Mouse (Mus musculus): ENCODE measurements around the gene Map3k12. TPM values are rescaled to one million over a fixed set of nuclear protein-coding genes. Genes with fewer than 3 reads are reported as not detected.

Gene Map3k12
- 1 to 10 TPM; 5.1 to 5.2 TPM for total RNA-seq (2021)

DNA sequence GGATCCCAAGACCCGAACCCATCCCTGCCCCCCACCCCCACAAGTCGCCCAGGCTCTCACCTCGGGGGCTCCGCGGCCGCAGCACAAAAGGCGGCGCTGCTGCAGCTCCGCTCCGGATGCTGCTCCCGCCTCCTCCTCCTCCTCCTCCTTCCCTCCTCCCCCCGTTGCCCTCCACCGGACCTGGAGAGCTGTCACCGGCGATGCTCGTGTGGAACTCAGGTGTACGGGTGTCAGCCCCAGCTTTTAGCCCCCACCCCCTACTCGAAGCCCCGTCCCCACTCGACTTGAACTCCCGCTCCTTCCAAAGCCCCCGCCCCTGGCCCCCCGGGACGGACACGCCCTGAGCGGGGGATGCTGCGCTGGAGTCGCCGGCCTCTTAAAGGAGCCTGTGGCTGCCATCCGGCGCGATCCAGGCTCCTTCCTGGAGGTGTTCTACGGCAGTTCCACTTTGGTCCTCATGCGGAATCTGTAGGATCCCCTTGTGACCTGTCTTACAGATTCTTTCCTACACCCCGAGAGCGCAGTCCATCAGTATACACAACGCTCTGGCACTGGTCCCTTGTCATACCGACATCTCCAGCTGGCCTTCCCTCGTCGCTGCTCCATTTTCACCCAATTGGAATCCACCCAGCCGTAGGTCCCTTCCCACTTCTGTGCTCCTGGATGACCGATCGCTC, at the start of gene Map3k12:
Gene Map3k12, minus strand, starts transcription at position 337 of the 677 bp plus-strand sequence.
- DNase-seq: peak; percentile 81 to 82
- intact Hi-C loops (cut with DNase I): no loop called here

DNA sequence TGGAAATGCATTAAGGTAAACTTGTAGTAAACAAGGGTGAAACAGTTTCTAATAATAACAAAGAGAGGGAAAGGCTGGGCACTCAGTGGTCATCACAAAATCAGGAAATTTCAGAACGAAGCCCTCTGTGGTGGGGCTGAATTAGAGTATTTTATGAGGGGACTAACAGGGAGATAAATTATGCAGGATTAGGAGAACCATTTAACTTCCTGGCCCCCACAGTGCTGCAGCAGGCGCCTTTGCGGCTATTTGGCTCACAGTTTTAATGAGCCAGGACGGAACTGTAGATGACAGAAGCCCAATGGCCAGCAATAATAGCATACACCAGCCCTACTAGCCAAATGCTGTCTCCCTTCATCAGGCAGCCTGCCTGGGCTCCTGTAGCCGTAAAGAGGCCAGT, 46.8 kb upstream of the Map3k12 start:
- intact Hi-C loops (cut with DNase I): no loop called here
- DNase-seq: no peak

DNA sequence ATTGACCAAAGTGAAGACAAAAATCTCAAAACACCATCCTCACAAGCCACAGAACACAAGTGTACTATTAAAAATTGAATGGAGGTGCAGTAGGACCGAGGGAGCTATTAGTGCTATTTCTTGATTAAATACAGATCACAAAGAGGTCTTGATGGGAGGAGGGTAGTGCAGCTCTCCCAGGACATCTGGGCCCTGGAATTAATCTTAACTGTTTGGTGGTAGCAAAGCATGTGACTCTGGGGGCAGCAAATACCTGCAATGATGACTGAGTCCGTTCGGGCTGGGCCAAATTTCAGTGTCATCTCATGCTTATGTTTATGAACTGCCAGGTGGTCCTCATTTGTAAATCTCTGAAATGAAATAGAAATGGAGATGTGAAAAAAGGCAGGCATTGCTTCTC, 46.2 kb upstream of the Map3k12 start:
- intact Hi-C loops (cut with DNase I): no loop called here

DNA sequence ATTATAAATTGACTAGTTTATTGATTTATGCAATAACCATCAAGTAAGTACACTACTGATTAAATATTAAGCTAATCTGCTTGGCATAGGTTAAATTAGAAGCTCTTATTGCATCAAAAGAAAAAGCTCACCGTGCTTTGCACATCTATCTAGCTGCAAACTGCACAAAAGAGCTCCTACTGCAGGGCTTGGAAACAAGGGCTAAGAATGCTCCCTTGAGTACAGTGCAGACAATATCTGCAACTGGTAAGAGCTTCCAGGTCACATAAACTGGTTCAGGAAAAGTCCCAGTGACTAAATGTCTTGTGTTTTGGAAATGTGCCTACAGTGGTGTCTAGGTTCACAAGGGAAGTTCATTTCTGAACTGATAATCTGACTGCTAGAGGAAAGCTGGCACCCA, 45.6 kb upstream of the Map3k12 start:
- intact Hi-C loops (cut with DNase I): no loop called here
- DNase-seq: no peak

More for the DNA sequence above, 46.2 kb upstream of the Map3k12 start:
- no peak for DNase-seq

DNA sequence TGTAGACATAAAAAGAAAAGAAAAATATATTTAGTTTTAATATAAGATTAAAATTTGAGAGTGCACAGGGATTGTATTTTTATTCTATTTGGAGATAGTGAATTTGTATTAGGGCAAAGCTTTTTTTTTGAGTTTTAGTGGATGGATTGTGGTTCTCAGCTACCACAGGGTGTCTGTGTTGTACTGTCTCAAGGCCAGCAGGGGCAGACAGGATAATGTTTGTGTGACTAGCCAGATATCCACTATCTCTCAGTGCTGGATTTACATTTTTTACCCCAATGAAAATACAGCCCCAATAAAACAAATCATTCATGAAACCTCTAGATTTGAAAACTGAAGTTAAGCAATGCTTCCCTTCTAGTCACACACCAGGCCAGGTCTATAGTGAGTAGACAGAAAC, 40.7 kb upstream of the Map3k12 start:
- no peak for DNase-seq
- intact Hi-C loops (cut with DNase I): loop anchor here (5.0 kb wide), 1 partner anchor 110 kb away; no protein-coding TSS in a partner anchor

DNA sequence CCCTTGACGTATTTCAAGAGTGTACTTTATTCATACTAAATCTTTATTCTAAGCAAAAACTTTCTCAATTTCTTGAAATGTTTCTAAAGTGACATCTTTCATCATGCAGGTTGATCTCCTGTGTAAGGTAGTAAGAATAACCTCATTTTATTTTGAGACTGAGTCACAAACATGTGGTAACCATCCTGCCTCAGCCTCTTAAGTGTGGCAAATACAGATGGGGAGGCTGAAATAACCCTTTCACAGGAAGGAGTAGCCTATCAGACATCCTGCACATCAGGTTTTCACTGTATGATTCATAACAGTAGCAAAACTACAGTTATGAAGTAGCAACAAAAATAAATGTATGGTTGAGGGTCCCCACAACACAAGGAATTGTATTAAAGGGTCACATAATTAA, 38.7 kb upstream of the Map3k12 start:
- intact Hi-C loops (cut with DNase I): loop anchor here (5.0 kb wide), 1 partner anchor 112 kb away; no protein-coding TSS in a partner anchor
- DNase-seq: no peak

DNA sequence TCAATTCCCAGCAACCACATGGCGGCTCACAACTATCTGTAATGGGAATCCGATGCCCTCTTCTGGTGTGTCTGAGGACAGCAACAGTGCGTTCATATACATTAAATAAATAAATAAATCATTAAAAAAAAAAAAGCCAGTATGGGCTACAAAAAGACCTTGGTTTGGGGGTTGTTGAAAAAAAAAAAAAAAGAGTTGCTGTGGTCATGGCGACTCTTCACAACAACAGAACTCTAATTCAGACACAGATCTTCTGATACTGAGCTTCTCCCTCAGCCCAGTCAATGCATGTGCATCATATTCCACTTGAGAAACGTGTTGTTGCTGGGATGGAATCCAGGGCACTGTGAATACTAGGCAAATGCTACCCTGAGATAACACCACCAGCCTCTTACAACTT, 35.7 kb upstream of the Map3k12 start:
- DNase-seq: no peak
- intact Hi-C loops (cut with DNase I): no loop called here

DNA sequence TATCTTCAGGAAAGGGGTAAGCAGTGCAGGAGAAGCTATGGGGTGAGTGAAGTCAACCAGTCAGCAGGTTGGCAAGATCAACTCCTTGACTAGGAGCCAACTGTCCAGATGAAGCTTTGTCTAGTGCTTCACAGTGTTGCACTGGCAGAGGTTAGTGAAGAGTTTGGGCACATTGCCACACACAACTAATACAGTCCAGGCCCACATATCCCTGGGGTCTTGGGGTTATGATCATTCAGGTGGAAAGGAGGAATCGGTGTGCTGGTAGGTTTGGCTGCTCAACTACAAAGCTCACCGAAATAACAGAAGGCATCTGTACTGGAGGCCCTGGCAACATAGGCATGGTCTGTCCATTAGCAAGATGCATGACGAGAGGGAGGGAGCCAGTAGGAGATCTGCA, 30.6 kb upstream of the Map3k12 start:
- DNase-seq: peak; percentile 58 to 63
- intact Hi-C loops (cut with DNase I): no loop called here

DNA sequence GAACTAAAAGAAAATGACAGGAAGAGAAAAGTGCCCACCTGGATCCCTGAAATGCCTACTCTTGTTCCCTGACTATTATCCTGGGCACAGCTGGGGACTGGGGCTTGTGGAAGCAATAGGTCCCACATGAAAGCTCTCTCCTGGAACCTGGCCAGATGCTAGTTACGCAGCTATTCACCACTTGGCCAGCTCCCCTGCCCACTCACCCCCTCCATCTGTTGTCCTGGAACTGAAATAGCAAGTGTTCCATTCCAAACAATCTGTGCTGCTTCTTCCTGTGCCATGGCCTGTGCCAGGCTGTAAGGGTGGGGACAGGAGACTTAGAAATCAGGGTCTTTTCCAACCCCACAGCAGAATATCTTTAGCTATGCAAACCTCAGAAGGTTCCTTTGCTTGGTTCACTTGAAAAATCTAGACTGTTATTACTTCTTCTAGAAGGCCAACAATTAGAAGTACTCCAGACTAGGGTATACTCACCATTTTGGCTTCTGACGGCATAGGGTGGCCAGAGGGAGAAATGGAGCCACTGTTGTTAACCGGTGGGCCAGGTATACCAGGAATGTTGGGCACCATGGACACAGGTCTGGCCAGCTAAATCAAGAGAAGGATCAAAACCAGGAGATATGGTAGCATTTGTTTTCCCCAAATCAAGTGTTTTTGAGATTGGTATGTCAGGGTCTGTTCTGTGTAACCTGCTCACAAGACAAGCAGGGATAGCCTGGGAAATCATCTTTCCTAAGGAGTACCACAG, 30.0 kb upstream of the Map3k12 start:
- intact Hi-C loops (cut with DNase I): no loop called here
- DNase-seq: peak; percentile 81 to 84

DNA sequence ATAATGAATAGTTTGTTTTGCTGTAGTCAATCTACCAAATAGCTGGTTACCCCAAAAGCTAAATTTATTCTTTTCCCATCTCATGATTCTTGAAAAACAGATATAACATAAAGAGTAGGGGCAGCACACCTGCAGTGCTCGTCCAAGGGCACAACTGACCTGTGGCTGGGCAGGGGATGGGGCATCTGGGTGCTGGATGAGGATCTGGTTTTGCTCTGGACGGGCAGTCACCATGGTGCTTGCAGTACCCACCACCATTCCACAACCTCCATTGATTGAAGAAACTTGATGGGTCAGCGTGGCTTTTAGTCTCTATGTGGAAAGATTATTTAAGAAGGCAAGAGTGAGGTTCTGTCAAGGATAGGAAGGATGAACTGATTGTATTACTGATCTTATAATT, 29.4 kb upstream of the Map3k12 start:
- intact Hi-C loops (cut with DNase I): no loop called here
- DNase-seq: no peak

DNA sequence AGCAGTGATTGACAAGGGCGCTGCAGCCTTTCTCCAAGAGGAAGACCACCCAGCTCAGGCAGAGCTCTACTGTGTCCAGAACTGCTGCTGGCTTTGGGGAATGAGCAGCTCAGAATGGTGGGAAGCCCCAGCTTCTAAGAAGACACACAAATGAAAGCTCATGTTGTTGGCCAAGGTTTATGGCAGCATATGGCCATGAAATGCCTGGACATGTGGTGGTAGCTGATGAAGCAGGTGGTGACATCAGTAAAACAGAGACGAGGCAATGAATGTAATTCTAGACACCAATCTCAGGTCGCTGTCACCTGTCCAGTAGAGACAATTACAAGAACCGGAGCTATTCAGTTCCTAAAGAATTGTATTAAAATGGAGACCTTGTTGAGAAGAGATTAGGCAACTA, 27.9 kb upstream of the Map3k12 start:
- intact Hi-C loops (cut with DNase I): no loop called here
- DNase-seq: no peak

DNA sequence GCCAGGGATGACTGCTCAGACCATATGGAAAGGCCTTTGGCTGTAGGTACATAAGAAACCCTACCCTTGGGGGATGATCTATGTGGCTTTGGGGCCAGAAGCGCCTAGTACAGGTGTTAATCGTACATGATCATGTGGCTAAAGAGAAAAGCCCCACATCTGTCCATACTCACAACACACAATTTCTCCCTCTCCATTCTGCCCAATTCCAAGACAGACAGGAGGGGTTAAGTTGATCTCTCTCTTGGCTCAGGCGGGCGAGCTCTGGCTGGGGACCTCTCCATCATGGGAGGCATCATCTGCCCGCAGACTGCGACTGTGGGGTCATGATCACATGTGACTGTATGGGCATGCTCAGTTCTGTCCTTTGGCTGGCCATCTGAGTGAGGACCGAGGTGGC, 17.1 kb upstream of the Map3k12 start:
- no peak for DNase-seq
- intact Hi-C loops (cut with DNase I): no loop called here

DNA sequence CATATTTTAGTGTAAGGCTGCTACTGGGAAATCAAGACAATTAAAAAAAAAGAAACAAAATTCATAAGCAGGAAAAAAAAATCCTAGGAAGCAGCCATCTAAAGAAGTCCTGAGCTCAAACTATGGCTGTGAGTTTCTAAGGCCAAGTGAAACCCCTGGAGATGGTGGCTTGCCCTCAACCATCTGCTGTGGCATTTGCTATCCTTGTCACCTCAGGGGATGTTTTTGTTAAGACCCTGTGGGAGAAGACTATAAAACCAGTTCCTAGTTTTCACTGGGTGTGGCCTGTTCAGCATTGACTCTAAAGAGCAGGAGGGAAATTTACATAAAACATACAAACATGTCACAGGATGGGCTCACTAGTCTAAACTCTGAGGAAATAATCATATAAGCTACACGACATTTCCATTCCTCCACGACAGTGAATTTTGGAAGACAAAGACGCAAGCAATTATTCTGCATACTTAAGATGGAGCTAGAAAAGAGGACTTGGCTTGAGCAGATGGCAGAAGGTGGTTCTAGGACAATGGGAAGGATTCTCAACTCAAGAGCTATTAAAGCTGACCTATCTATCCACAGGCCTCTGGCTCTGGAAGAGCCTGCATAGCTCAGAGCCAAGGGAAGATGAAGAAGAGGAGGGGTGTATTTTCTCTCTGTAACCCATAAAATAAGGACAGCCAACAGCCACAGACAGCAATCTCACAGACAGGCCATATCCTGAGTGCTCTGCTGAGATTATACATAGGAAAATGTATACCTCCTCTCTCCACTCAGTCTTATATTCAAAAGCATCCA, 15.4 kb upstream of the Map3k12 start:
- intact Hi-C loops (cut with DNase I): no loop called here

DNA sequence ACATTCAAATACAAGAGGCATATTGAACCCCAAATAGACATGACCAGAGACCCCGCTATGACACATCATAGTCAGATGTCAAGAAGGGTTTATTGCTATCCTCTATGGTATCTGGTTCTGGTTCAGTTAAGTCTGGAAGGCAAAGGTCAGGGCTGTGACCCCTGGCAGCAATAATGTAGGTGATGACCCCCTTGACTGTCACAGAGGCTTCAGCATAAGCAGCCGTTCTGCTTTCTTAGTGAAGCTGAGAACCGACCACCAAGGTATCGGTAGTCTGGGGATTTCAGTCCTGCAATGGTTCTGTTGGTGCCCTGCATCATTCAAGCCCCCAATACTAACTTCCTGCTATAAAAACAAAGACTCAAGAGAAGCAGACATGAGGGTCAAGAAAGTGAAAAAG, 14.7 kb upstream of the Map3k12 start:
- intact Hi-C loops (cut with DNase I): no loop called here
- DNase-seq: no peak

More for the DNA sequence above, 15.4 kb upstream of the Map3k12 start:
- DNase-seq: no peak

DNA sequence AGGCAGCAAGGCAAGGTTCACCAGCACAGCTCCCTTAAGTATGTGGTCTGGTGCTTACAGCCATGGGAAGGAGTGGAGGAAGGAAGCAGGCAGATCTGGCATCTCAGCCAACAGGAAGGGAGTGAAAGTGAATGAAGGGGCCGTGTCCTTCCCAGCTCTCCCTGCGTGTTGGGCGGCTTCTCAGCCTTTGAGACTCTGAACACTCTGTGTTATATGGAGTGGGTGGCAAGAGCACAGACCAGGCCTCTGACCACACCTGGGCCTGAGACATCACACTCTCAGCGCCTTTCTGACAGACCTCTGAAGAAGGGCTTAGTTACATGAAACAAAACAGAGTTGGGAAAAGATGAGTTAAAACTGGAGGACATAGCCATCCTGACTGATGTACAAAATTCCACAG, 13.7 kb upstream of the Map3k12 start:
- intact Hi-C loops (cut with DNase I): no loop called here
- no peak for DNase-seq

DNA sequence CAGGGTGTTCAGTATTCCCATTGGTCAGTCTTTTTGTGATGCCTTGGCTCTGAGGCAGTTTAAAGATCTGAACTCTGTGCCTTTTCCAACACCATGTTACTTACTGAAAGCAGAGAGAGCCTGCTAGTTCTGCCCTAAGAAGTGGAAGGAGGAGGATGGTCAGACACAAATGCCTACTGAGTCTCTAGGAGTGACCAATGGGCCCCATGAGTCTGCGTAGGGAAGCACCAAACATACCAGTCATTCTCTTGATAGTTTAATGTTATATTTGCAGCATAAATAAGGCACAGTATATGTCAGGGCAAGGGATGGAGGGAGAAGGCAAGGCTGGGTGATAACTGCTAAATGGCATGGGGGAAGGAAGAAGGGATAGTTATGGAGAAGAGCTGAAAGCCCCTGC, 11.5 kb upstream of the Map3k12 start:
- no peak for DNase-seq
- intact Hi-C loops (cut with DNase I): no loop called here

DNA sequence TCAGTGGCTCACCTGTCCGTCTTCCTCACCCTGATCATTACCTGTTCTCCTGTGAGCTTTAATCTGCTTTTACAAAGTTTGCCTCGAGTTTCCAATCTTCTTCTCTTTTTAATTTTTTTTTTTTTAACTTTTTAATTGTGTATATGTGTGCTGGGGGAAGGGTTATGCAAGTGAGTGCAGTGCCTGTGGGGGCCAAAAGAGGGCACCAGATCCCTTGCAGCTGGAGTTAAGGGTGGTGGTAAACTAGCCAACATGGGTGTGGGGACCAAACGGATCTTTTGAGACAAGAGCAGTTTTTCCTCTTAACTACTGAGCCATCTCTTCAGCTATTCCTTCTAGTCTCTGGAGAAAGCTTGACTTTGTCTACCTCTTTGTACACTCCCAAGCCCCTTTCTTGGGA, 11.1 kb upstream of the Map3k12 start:
- no peak for DNase-seq
- intact Hi-C loops (cut with DNase I): no loop called here

DNA sequence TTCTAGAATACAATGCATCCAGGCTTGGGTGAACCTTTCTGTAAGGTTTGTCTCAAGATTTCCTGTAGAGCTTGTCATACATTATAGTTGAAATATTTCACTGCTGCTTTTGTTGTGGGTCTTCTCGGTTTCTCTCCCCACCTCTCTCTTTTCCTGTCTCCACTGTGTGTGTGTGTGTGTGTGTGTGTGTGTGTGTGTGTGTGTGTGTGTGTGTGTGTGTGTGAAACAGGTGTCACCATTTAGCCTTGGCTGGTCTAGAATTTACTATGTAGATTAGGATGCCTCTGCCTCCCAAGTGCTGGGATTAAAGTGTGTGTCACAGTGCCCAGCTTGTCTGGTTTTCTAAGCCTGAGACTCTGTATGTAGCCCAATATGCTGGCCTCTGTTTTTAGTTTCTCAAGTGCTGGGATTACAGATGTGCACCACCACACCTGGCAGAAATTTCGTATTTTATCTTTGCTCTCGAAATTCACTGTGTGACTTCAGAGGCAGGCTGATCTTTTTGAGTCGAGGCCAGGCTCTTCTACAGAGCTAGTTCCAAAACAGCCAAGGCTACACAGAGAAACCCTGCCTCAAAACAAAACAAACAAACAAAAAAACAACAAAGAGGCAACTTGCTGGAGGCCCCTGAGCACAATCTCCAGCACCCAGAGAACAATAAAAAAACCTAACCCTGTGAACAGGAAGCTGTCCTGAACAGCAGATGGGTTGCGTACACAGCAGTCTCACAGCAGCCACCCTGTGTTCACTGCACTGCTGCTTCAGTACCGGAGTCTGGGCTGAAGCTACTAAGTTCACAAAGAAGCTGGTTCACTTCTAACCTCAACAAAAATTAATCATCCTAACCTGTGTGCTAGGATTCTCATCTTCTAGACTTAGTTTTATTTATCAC, 9.5 kb upstream of the Map3k12 start:
- no peak for DNase-seq
- intact Hi-C loops (cut with DNase I): no loop called here

DNA sequence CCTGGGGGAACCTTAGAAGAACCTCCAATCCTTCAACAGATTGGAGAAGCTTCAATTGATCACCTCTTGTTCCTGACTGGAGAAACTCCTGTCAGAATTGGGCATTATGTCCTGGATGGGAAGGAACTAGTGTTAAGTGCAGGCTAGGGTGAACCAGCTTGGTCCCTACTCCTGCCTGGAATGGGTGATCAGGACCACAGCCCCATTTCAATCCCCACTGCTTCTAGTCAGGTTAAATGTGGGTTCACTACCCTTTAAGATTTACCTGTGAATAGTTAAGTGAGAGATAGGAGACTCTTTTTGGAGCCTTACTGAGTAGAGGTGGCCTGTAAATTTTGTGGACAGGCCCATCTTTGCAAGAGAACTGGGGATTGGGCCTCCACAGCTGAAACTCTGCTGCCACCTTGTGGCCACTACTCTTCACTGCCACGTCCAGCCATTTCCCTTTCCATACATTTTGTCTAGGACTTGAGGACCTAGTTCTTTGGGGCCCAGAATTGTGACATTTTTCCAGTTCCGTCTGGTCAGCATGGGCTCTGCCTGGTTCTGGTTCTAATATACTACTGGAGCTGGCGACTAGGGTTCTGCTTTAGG, 8.1 kb upstream of the Map3k12 start, which contains the start of gene Npff:
Gene Npff, minus strand, starts transcription at position 51 of the 594 bp plus-strand sequence.
- peak; percentile 78 to 87 for DNase-seq
- intact Hi-C loops (cut with DNase I): loop anchor here (2.0 kb wide), 1 partner anchor 62 kb away; no protein-coding TSS in a partner anchor

DNA sequence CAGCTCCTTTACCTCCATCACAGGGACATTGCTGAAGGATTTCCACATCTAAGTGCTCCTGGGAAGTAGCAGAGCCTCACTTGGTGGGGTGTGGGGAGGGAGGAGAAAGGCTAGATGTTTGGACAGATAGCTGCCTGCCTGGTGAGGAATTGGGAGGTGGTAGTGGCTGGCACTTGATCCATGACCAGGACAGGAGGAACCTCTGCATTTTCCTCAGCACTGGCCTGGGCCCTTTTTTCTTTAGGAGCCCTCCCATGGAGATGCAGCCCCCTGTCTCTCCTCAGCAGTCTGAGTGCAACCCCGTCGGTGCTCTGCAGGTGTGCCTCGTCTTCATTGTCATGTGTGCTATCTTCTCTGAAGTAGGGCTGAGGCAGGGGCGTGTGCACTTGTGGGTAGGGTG, 4.6 kb upstream of the Map3k12 start:
- intact Hi-C loops (cut with DNase I): no loop called here
- no peak for DNase-seq

All from heart, postnatal 10 days (tissue).